23 mouse cellular contexts compared by ENCODE assay signal in the genomic region with DNA sequence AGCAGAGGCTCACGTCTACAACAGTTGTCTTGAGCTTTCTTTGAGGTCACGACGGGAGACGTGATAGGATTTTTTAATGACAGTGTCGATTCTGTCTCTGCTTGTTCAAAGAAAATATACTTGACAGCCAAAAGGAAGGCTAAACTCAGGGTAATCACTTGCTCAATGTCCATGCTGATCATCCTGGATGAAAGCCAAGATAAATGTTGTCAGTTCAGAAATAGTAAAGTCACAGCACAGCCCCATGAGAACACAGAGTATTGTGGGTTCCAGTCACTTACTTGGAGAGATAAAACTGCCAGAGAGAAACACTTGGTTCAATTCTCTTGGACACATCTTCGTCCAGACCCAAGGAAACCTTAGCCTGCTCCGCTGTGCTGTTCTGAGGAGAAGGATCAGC. TPM values are rescaled to one million over a fixed set of nuclear protein-coding genes. Genes with fewer than 3 reads are reported as not detected.
DNase-seq lines count a peak whose midpoint lies in the region; ATAC-seq and TF ChIP-seq lines count a peak whose summit lies in the region.
"Had no signal": no experiment of that assay in that cellular context is flagged by ENCODE, and none has a peak within 500 bp of the region (broad histone marks: within the 10 kb centered on the region; RNA-seq: fewer than 3 reads in every experiment).

No protein-coding gene starts in this region.

- H3K27ac ChIP-seq in liver, adult 2 months (replicated peaks; ENCODE audit: insufficient read depth, low read depth, low read length) = peak overlapping the region; percentile 68
- H3K27ac ChIP-seq in liver, embryonic 11.5 days (ENCODE audit: low read depth, low read length) = no peak overlapping the region
- no peak overlapping the region for H3K27ac ChIP-seq in liver, embryonic 16.5 days (ENCODE audit: low read length)
- H3K27ac ChIP-seq in liver, embryonic 12.5 days = no peak overlapping the region
- peak overlapping the region; percentile 74 for H3K27ac ChIP-seq in liver, postnatal 0 days (ENCODE audit: low read depth)

- peaks cover 91% of the 10 kb centered on the region for H3K36me3 ChIP-seq in liver, adult 2 months (ENCODE audit: control insufficient read depth, insufficient read depth, low read length)
- H3K36me3 ChIP-seq in liver, embryonic 11.5 days (ENCODE audit: control insufficient read depth, insufficient read depth, low read length) = peaks cover 58% of the 10 kb centered on the region
- peaks cover 78% of the 10 kb centered on the region for H3K36me3 ChIP-seq in liver, embryonic 16.5 days (ENCODE audit: control insufficient read depth, insufficient read depth)
- H3K36me3 ChIP-seq in liver, embryonic 12.5 days = peaks cover 98% of the 10 kb centered on the region
- H3K36me3 ChIP-seq in liver, postnatal 0 days (replicated peaks; ENCODE audit: insufficient read depth, low read length) = peaks cover 84% of the 10 kb centered on the region

- H3K9ac ChIP-seq in liver, adult 2 months (ENCODE audit: low read depth, low read length) = peak overlapping the region; percentile 5; the same call in 1 of the 2 replicates
- no peak overlapping the region for H3K9ac ChIP-seq in liver, embryonic 11.5 days (ENCODE audit: low read depth, low read length)
- no peak overlapping the region for H3K9ac ChIP-seq in liver, embryonic 16.5 days (ENCODE audit: low read depth, low read length)
- H3K9ac ChIP-seq in liver, embryonic 12.5 days = no peak overlapping the region
- H3K9ac ChIP-seq in liver, postnatal 0 days (replicated peaks) = no peak overlapping the region; the same call in 1 of the 2 replicates

- H3K79me2 ChIP-seq in liver, adult 2 months (ENCODE audit: control insufficient read depth, insufficient read depth, low read length) = peaks cover 6% of the 10 kb centered on the region; the same call in 1 of the 2 replicates

- TF ChIP-seq EP300 in liver, postnatal 0 days (IDR thresholded peaks at IDR 0.05; ENCODE audit: low read depth) = no peak

- no peaks in the 10 kb centered on the region for H3K27me3 ChIP-seq in liver, adult 2 months (ENCODE audit: control insufficient read depth, insufficient read depth, low read length)
- H3K27me3 ChIP-seq in liver, embryonic 11.5 days (replicated peaks; ENCODE audit: control insufficient read depth, insufficient read depth, low read length) = no peaks in the 10 kb centered on the region
- H3K27me3 ChIP-seq in liver, embryonic 16.5 days (ENCODE audit: control insufficient read depth, insufficient read depth, low read depth, low read length) = no peaks in the 10 kb centered on the region
- H3K27me3 ChIP-seq in liver, embryonic 12.5 days (replicated peaks) = no peaks in the 10 kb centered on the region
- H3K27me3 ChIP-seq in liver, postnatal 0 days (ENCODE audit: insufficient read depth, low read length) = no peaks in the 10 kb centered on the region
- H3K27me3 ChIP-seq: CH12.LX, Patski had no signal

- no peak overlapping the region for H3K4me2 ChIP-seq in liver, embryonic 11.5 days
- H3K4me2 ChIP-seq in liver, embryonic 16.5 days (ENCODE audit: low read depth, low read length) = no peak overlapping the region
- no peak overlapping the region for H3K4me2 ChIP-seq in liver, embryonic 12.5 days
- H3K4me2 ChIP-seq in liver, postnatal 0 days (ENCODE audit: low read depth, low read length) = no peak overlapping the region

- 40% methylated on average over 7 of the region's 7 CpGs for WGBS in liver, adult 2 months
- 91% methylated on average over 7 of the region's 7 CpGs for WGBS in liver, embryonic 11.5 days
- WGBS in liver, embryonic 16.5 days (ENCODE audit: insufficient replicate concordance) = 79% methylated on average over 7 of the region's 7 CpGs
- 84% methylated on average over 7 of the region's 7 CpGs for WGBS in liver, embryonic 12.5 days (ENCODE audit: insufficient replicate concordance)
- WGBS in liver, postnatal 0 days (ENCODE audit: insufficient replicate concordance) = 74% methylated on average over 7 of the region's 7 CpGs

- ATAC-seq in liver, embryonic 11.5 days (replicated peaks; ENCODE audit: low FRiP score) = no peak
- ATAC-seq in liver, embryonic 16.5 days (ENCODE audit: low read depth) = 0 out of 2 replicates have a peak, but pooled peaks have one; percentile 35
- ATAC-seq in liver, embryonic 12.5 days = no peak
- peak; percentile 58 for ATAC-seq in liver, postnatal 0 days
- ATAC-seq: activated CD4-positive, CD25-positive, alpha-beta regulatory T cell, adult 4 months; CD4-positive, CD25-positive, alpha-beta regulatory T cell, adult 4 months; Patski had no signal

- H3K4me3 ChIP-seq in liver, adult 2 months (ENCODE audit: insufficient read depth, low read depth, low read length) = no peak overlapping the region
- no peak overlapping the region for H3K4me3 ChIP-seq in liver, embryonic 11.5 days (ENCODE audit: low read depth, low read length)
- H3K4me3 ChIP-seq in liver, embryonic 16.5 days (ENCODE audit: low read depth, low read length) = no peak overlapping the region
- no peak overlapping the region for H3K4me3 ChIP-seq in liver, embryonic 12.5 days
- H3K4me3 ChIP-seq in liver, postnatal 0 days (ENCODE audit: low read depth, low read length) = no peak overlapping the region

- H3K9me3 ChIP-seq in liver, embryonic 11.5 days (ENCODE audit: control insufficient read depth, low read length) = no peaks in the 10 kb centered on the region
- no peaks in the 10 kb centered on the region for H3K9me3 ChIP-seq in liver, embryonic 16.5 days (replicated peaks; ENCODE audit: control insufficient read depth, low read length)
- H3K9me3 ChIP-seq in liver, embryonic 12.5 days (replicated peaks) = no peaks in the 10 kb centered on the region
- no peaks in the 10 kb centered on the region for H3K9me3 ChIP-seq in liver, postnatal 0 days (ENCODE audit: low read length)
- H3K9me3 ChIP-seq: G1E had no signal

- TF ChIP-seq POLR2A in liver, adult 2 months (IDR thresholded peaks at IDR 0.05; ENCODE audit: extremely low read depth, insufficient read depth, low read length) = no peak

- TF ChIP-seq CTCF in liver, adult 2 months (IDR thresholded peaks at IDR 0.05; ENCODE audit: low read depth, low read length) = no peak
- no peak for TF ChIP-seq CTCF in liver, postnatal 0 days (IDR thresholded peaks at IDR 0.05; ENCODE audit: low read depth)

- peaks cover 38% of the 10 kb centered on the region for H3K4me1 ChIP-seq in liver, adult 2 months (ENCODE audit: control insufficient read depth, insufficient read depth, low read length)
- H3K4me1 ChIP-seq in liver, embryonic 11.5 days (replicated peaks; ENCODE audit: control insufficient read depth, insufficient read depth, low read length) = no peaks in the 10 kb centered on the region
- no peaks in the 10 kb centered on the region; the same call in 1 of the 2 replicates for H3K4me1 ChIP-seq in liver, embryonic 16.5 days (ENCODE audit: control insufficient read depth, low read depth, low read length)
- H3K4me1 ChIP-seq in liver, embryonic 12.5 days = no peaks in the 10 kb centered on the region
- H3K4me1 ChIP-seq in liver, postnatal 0 days (ENCODE audit: insufficient read depth) = peaks cover 4% of the 10 kb centered on the region; the same call in 1 of the 2 replicates

- peak; percentile 91 for DNase-seq in liver, adult 2 months (ENCODE audit: extremely low read depth, low read depth, low spot score)
- DNase-seq in liver, embryonic 11.5 days (ENCODE audit: low spot score) = no peak
- no peak for DNase-seq in liver, postnatal 0 days
- no peak for DNase-seq in liver
- peak; percentile 59 for DNase-seq in adipocyte (ENCODE audit: low spot score)
- no peak for DNase-seq in heart, adult 18-20 months
- DNase-seq: adrenal gland, adult 2 months; adrenal gland, adult 8-10 months; adrenal gland, postnatal 10 days; adrenal gland, postnatal 14 days; adrenal gland, postnatal 25 days; adrenal gland, postnatal 36 days; B cell, adult 2 months; cerebellum, adult 11 months; cerebellum, adult 11-12 months; cerebellum, adult 18-20 months had no signal

RNA-seq across cellular contexts. Expression of a gene that starts 11.8 kb away (rescaled TPM):
- total RNA-seq in liver, adult 2 months (2014; rRNA removed) = 126 and 178 TPM in 2 replicates
- polyA plus RNA-seq in liver, adult 2 months (2012; rRNA removed) = 21.4 and 23.5 TPM in 2 replicates
- polyA plus RNA-seq in liver, embryonic 11.5 days (2014; fragmentation: Nextera tagmentation; extraction: Ambion mirVana) = 94.7 and 112 TPM in 2 replicates
- 98.2 and 101 TPM in 2 replicates for polyA plus RNA-seq in liver, embryonic 16.5 days (2015; fragmentation: Nextera tagmentation; extraction: Ambion mirVana)
- polyA plus RNA-seq in liver, embryonic 12.5 days (2016; fragmentation: Nextera tagmentation; extraction: Ambion mirVana) = 79.3 and 87.9 TPM in 2 replicates
- 25.3 and 26.5 TPM in 2 replicates for polyA plus RNA-seq in liver, postnatal 0 days (2015; fragmentation: Nextera tagmentation; extraction: Ambion mirVana)
- 1 to 10 TPM; 9.1 to 9.2 TPM for total RNA-seq in heart, adult 18-20 months (2021)

Comparison
In these comparisons a context has a peak if more than half of its experiments do, and no peak if none do; other contexts are left out.
1. DNase-seq: peak in liver, adult 2 months (single experiment) and adipocyte (single experiment); none in liver, embryonic 11.5 days (single experiment), liver, postnatal 0 days (single experiment), liver (single experiment) and heart, adult 18-20 months (0 of 2).
2. H3K27ac ChIP-seq: peak in liver, adult 2 months (single experiment) and liver, postnatal 0 days (single experiment); none in liver, embryonic 11.5 days (single experiment), liver, embryonic 16.5 days (single experiment) and liver, embryonic 12.5 days (single experiment).
3. ATAC-seq: peak in liver, embryonic 16.5 days (single experiment) and liver, postnatal 0 days (single experiment); none in liver, embryonic 11.5 days (single experiment) and liver, embryonic 12.5 days (single experiment).